Mouse (Mus musculus) lung, adult 2 months (tissue): ENCODE data around the gene Ccdc38.

ENCODE experiments used
- CTCF ChIP-seq: fragments of 200-500 bp; IDR thresholded peaks from 2 replicates; pipeline ENCODE4 v1.5.1; 2011; ENCODE audit warnings: mild to moderate bottlenecking, low read length, control low read depth; ENCODE audit not compliant: insufficient read depth
- POLR2A ChIP-seq: fragments of 200-500 bp; IDR thresholded peaks from 2 replicates; pipeline ENCODE4 v1.6.1; 2011; ENCODE audit warnings: low read depth, mild to moderate bottlenecking, control low read depth, low read length, borderline replicate concordance; ENCODE audit errors: extremely low read depth

DNA sequence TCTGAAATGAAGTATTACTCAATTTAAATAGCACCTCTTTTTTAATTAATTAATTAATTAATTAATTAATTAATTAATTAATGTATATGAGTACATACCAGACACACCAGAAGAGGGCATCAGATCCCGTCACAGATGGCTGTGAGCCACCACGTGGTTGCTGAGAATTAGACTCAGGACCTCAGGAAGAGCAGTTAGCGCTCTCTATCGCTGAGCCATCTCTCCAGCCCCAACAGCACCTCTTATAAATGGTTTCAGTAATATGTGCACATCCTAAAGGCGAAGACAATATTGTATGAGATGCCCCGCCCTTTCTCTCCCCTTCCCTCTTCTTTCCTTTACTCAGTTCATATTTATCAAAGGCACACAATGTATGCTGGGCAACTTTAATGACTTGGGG, 28.2 kb downstream of the Ccdc38 start:
- TF ChIP-seq POLR2A: no peak
- TF ChIP-seq CTCF: no peak
